Mouse (Mus musculus): ENCODE results near the gene Smarcd3. TPM values are rescaled to one million over a fixed set of nuclear protein-coding genes. Genes with fewer than 3 reads are reported as not detected.
A peak's percentile ranks its signal among the peaks of the same experiment; 100 is the strongest.

Smarcd3 gene
- polyA plus RNA-seq (2016; fragmentation: Nextera tagmentation; extraction: Ambion mirVana) = 73.5 and 74.7 TPM in 2 replicates

- Histone ChIP-seq H3K9me3 (no peaks in the 10 kb centered on the region), H3K9ac (peak within 1 kb of the TSS; percentile 73), H3K27me3 (peaks cover 18% of the 10 kb centered on the region), H3K27ac (no peak within 1 kb of the TSS), H3K4me2 (replicated peaks) (peak within 1 kb of the TSS; percentile 80), H3K36me3 (no peaks in the 10 kb centered on the region), H3K4me3 (peak within 1 kb of the TSS; percentile 48), H3K4me1 (0 out of 2 replicates have a peak, but pooled peaks cover 10% of the 10 kb centered on the region)
- 3% methylated on average over 37 of the region's 37 CpGs for WGBS
- peak; percentile 65; the same call in 1 of the 2 replicates for ATAC-seq (ENCODE audit: insufficient number of reproducible peaks, insufficient read depth, low FRiP score, low TSS enrichment)
Measured at GRCm38 (mm10) chr5:24623986-24624821, at the start of gene Smarcd3. Smarcd3 (minus strand) TSS chr5:24624411.

GRCm38 (mm10) chr5:24661457-24661856 is 37.2 kb upstream of the Smarcd3 start:
- no peak overlapping the region for H3K4me3 ChIP-seq
- H3K36me3 ChIP-seq = no peaks in the 10 kb centered on the region
- H3K4me2 ChIP-seq (replicated peaks) = no peak overlapping the region
- ATAC-seq (ENCODE audit: insufficient number of reproducible peaks, insufficient read depth, low FRiP score, low TSS enrichment) = no peak
- H3K9ac ChIP-seq = no peak overlapping the region
- no peaks in the 10 kb centered on the region for H3K9me3 ChIP-seq
- H3K27me3 ChIP-seq = no peaks in the 10 kb centered on the region
- no peaks in the 10 kb centered on the region for H3K4me1 ChIP-seq
- no peak overlapping the region for H3K27ac ChIP-seq
- WGBS = 82% methylated on average over 6 of the region's 6 CpGs

DNA sequence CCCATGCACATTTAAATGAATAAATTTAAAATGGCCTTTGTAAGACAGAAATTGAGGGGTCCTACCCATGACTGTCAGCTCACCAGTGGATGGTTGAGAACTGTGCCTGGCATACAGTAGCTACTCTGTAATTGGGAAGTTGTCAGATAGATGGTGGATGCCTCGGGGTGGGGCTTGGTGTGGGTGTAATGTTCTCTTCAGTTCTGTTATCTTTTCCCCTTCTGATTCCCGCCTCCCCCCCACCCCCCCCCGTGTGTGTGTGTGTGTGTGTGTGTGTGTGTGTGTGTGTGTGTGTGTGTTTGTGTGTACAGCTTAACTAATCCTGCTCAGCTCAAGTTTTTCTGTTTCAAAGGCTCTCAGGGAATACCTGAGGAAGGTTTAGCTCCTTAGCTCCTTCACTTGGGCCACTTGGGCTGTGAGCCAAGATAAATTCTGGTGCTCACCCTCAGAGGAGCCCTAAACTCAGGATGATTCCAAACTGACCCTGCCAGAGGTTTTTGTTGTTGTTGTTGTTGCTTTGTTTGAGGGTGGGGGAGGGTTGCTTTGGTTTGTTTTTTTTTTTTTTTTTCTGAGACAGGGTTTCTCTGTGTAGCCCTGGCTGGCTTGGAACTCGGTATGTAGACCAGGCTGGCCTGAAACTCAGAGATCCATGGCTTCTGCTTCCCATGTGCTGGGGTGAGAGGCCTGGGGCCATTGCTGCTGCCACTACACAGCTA is 35.7 kb upstream of the Smarcd3 start:
- H3K9me3 ChIP-seq = no peaks in the 10 kb centered on the region
- 78% methylated on average over 4 of the region's 4 CpGs for WGBS
- no peak overlapping the region for H3K4me2 ChIP-seq (replicated peaks)
- H3K36me3 ChIP-seq = no peaks in the 10 kb centered on the region
- no peak overlapping the region for H3K9ac ChIP-seq
- no peaks in the 10 kb centered on the region for H3K4me1 ChIP-seq
- H3K27me3 ChIP-seq = no peaks in the 10 kb centered on the region
- no peak overlapping the region for H3K4me3 ChIP-seq
- no peak for ATAC-seq (ENCODE audit: insufficient number of reproducible peaks, insufficient read depth, low FRiP score, low TSS enrichment)
- H3K27ac ChIP-seq = no peak overlapping the region

DNA sequence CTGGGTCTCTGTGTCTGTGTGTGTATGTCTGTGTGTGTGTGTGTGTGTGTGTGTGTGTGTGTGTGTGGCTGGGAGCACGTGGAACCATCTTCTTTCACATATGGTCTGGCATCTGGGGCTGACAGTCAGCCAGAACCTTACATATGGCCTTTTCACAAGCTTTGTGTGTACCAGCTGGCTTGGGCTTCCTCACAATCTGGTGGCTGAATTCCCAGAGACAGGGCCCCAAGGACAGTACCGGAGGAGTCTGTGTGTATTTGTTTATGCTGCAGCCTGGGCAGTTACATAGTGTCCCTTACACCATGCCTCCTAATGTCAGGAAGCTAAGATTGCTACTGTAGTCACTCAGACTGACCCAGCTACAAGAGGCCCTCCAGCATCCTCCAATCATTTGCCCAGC is 32.9 kb upstream of the Smarcd3 start:
- no peak overlapping the region for H3K9ac ChIP-seq
- ATAC-seq (ENCODE audit: insufficient number of reproducible peaks, insufficient read depth, low FRiP score, low TSS enrichment) = no peak
- no peaks in the 10 kb centered on the region for H3K27me3 ChIP-seq
- no peaks in the 10 kb centered on the region for H3K36me3 ChIP-seq
- H3K9me3 ChIP-seq = no peaks in the 10 kb centered on the region
- H3K4me3 ChIP-seq = no peak overlapping the region
- H3K4me1 ChIP-seq = no peaks in the 10 kb centered on the region
- 40% methylated on average over 2 of the region's 2 CpGs for WGBS
- no peak overlapping the region for H3K4me2 ChIP-seq (replicated peaks)
- H3K27ac ChIP-seq = no peak overlapping the region

- Histone ChIP-seq H3K36me3 (no peaks in the 10 kb centered on the region), H3K27ac (no peak overlapping the region), H3K4me3 (no peak overlapping the region), H3K27me3 (no peaks in the 10 kb centered on the region), H3K9ac (no peak overlapping the region), H3K9me3 (no peaks in the 10 kb centered on the region), H3K4me2 (replicated peaks) (no peak overlapping the region), H3K4me1 (no peaks in the 10 kb centered on the region)
- 84% methylated on average over 6 of the region's 6 CpGs for WGBS
- no peak for ATAC-seq (ENCODE audit: insufficient number of reproducible peaks, insufficient read depth, low FRiP score, low TSS enrichment)
Measured at GRCm38 (mm10) chr5:24654491-24654890, 30.3 kb upstream of the Smarcd3 start.

GRCm38 (mm10) chr5:24652780-24653179 is 28.6 kb upstream of the Smarcd3 start:
- Histone ChIP-seq H3K27ac (no peak overlapping the region), H3K4me1 (no peaks in the 10 kb centered on the region), H3K9me3 (no peaks in the 10 kb centered on the region), H3K36me3 (no peaks in the 10 kb centered on the region), H3K9ac (no peak overlapping the region), H3K4me3 (no peak overlapping the region), H3K4me2 (replicated peaks) (no peak overlapping the region), H3K27me3 (no peaks in the 10 kb centered on the region)
- no peak for ATAC-seq (ENCODE audit: insufficient number of reproducible peaks, insufficient read depth, low FRiP score, low TSS enrichment)
- WGBS = 91% methylated on average over 5 of the region's 5 CpGs

GRCm38 (mm10) chr5:24651768-24652752 is 27.8 kb upstream of the Smarcd3 start:
- Histone ChIP-seq H3K36me3 (no peaks in the 10 kb centered on the region), H3K27ac (no peak overlapping the region), H3K27me3 (no peaks in the 10 kb centered on the region), H3K9ac (no peak overlapping the region), H3K4me1 (no peaks in the 10 kb centered on the region), H3K4me3 (no peak overlapping the region), H3K9me3 (no peaks in the 10 kb centered on the region), H3K4me2 (replicated peaks) (no peak overlapping the region)
- peak; percentile 42; the same call in 1 of the 2 replicates for ATAC-seq (ENCODE audit: insufficient number of reproducible peaks, insufficient read depth, low FRiP score, low TSS enrichment)
- 31% methylated on average over 25 of the region's 25 CpGs for WGBS

DNA sequence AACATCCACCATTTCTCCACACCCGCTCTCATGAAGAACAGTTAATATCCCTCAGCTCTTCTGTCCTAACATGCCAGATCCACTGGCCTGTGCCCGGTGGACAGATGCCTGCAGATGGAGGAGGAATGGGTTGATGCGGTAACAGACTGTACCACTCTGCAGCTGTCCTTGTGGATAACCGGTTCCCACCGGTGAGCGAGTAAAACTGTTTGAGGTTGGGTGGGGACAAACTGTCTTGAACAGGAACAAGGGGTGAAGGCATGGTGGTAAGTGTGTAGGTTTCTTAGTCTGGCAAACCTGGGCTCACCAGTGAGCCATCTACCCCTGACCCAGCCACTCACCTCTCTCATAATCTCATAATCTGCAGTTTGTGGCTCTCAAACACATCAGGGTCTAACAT is 27.1 kb upstream of the Smarcd3 start:
- no peaks in the 10 kb centered on the region for H3K4me1 ChIP-seq
- 80% methylated on average over 6 of the region's 6 CpGs for WGBS
- no peaks in the 10 kb centered on the region for H3K9me3 ChIP-seq
- no peak overlapping the region for H3K4me3 ChIP-seq
- no peaks in the 10 kb centered on the region for H3K27me3 ChIP-seq
- no peaks in the 10 kb centered on the region for H3K36me3 ChIP-seq
- H3K9ac ChIP-seq = no peak overlapping the region
- H3K4me2 ChIP-seq (replicated peaks) = no peak overlapping the region
- no peak overlapping the region for H3K27ac ChIP-seq
- no peak for ATAC-seq (ENCODE audit: insufficient number of reproducible peaks, insufficient read depth, low FRiP score, low TSS enrichment)

DNA sequence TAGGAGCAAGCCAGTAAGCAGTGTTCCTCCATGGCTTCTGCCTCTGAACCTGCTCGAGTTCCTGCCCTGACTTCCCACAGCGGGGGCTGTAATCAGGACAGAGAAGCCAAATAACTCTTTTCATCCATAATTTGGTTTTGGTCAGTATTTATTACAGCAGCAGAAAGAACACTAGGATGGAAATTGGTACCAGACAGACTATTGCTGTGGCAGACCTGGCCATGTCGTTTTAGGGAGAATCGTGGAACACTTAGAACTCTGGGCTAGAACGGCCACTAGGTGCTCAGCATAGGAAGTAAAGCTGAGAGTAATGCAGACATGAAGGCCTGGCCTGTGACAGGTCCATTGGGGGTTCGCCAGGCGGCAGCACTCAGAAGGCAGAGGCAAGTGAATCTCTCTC is 25.5 kb upstream of the Smarcd3 start:
- Histone ChIP-seq H3K4me2 (replicated peaks) (no peak overlapping the region), H3K27me3 (no peaks in the 10 kb centered on the region), H3K9ac (no peak overlapping the region), H3K9me3 (no peaks in the 10 kb centered on the region), H3K4me1 (no peaks in the 10 kb centered on the region), H3K27ac (no peak overlapping the region), H3K4me3 (no peak overlapping the region), H3K36me3 (no peaks in the 10 kb centered on the region)
- WGBS = 71% methylated on average over 7 of the region's 7 CpGs
- ATAC-seq (ENCODE audit: insufficient number of reproducible peaks, insufficient read depth, low FRiP score, low TSS enrichment) = no peak

- Histone ChIP-seq H3K4me3 (no peak overlapping the region), H3K27me3 (no peaks in the 10 kb centered on the region), H3K9me3 (no peaks in the 10 kb centered on the region), H3K36me3 (no peaks in the 10 kb centered on the region), H3K9ac (no peak overlapping the region), H3K27ac (no peak overlapping the region), H3K4me1 (no peaks in the 10 kb centered on the region), H3K4me2 (replicated peaks) (no peak overlapping the region)
- ATAC-seq (ENCODE audit: insufficient number of reproducible peaks, insufficient read depth, low FRiP score, low TSS enrichment) = no peak
- 65% methylated on average over 4 of the region's 4 CpGs for WGBS
Measured at GRCm38 (mm10) chr5:24649231-24649630, 25.0 kb upstream of the Smarcd3 start.

GRCm38 (mm10) chr5:24645454-24645853 is 21.2 kb upstream of the Smarcd3 start:
- no peaks in the 10 kb centered on the region for H3K27me3 ChIP-seq
- H3K4me1 ChIP-seq = no peaks in the 10 kb centered on the region
- no peak overlapping the region for H3K9ac ChIP-seq
- no peak for ATAC-seq (ENCODE audit: insufficient number of reproducible peaks, insufficient read depth, low FRiP score, low TSS enrichment)
- no peak overlapping the region for H3K4me2 ChIP-seq (replicated peaks)
- no peaks in the 10 kb centered on the region for H3K36me3 ChIP-seq
- 70% methylated on average over 1 of the region's 1 CpGs for WGBS
- H3K4me3 ChIP-seq = no peak overlapping the region
- H3K27ac ChIP-seq = no peak overlapping the region
- no peaks in the 10 kb centered on the region for H3K9me3 ChIP-seq
